Mouse (Mus musculus) neural tube, embryonic 15.5 days (tissue): ENCODE data around the gene Slc5a4b. TPM values are rescaled to one million over a fixed set of nuclear protein-coding genes. Genes with fewer than 3 reads are reported as not detected.

Experiments
- ATAC-seq: fragments of 200-750 bp; cut with Nextera tagmentation; 2 replicates; pipeline ENCODE4 v1.8.0; 2017; ENCODE audit warnings: mild to moderate bottlenecking, moderate TSS enrichment, moderate library complexity; ENCODE audit not compliant: low FRiP score
- H3K27ac ChIP-seq: fragments of 300-500 bp; sonication (generic); replicated peaks from 2 replicates; pipeline ENCODE4 v1.5.1; 2015; ENCODE audit warnings: mild to moderate bottlenecking, inconsistent platforms
- H3K27me3 ChIP-seq: fragments of 300-500 bp; sonication (generic); replicated peaks from 2 replicates; pipeline ENCODE4 v1.6.1; 2015; ENCODE audit warnings: inconsistent platforms
- H3K36me3 ChIP-seq: fragments of 300-500 bp; sonication (generic); 2 replicates; pipeline ENCODE4 v1.6.1; 2015; ENCODE audit warnings: inconsistent platforms
- H3K4me1 ChIP-seq: fragments of 300-500 bp; sonication (generic); 2 replicates; pipeline ENCODE4 v1.6.1; 2015; ENCODE audit warnings: inconsistent platforms
- H3K4me2 ChIP-seq: fragments of 300-500 bp; sonication (generic); 2 replicates; pipeline ENCODE4 v1.6.1; 2015; ENCODE audit warnings: inconsistent platforms, mild to moderate bottlenecking, moderate library complexity
- H3K4me3 ChIP-seq: fragments of 300-500 bp; sonication (generic); replicated peaks from 2 replicates; pipeline ENCODE4 v1.5.1; 2015; ENCODE audit warnings: mild to moderate bottlenecking, inconsistent platforms
- H3K9ac ChIP-seq: fragments of 300-500 bp; sonication (generic); replicated peaks from 2 replicates; pipeline ENCODE4 v1.6.1; 2015; ENCODE audit warnings: mild to moderate bottlenecking, inconsistent platforms
- H3K9me3 ChIP-seq: fragments of 300-500 bp; sonication (generic); replicated peaks from 2 replicates; pipeline ENCODE4 v1.6.1; 2016; ENCODE audit warnings: inconsistent platforms
- WGBS: fragments of 180-500 bp; shearing (Covaris S2); methylation state at CpG from one replicate; pipeline ENCODE4 v1.1.7; 2015; ENCODE audit warnings: mixed read lengths; 5-methylcytosine and 5-hydroxymethylcytosine counted together
- polyA plus RNA-seq: library from polyadenylated mRNA; unstranded; fragments of >200 nt; fragmentation: Nextera tagmentation; extraction: Ambion mirVana; gene quantifications from 2 replicates; pipeline ENCODE4 v1.2.1, GENCODE M21; 2015

Gene Slc5a4b
- polyA plus RNA-seq, 1 experiment from 2014 or later = not detected

DNA sequence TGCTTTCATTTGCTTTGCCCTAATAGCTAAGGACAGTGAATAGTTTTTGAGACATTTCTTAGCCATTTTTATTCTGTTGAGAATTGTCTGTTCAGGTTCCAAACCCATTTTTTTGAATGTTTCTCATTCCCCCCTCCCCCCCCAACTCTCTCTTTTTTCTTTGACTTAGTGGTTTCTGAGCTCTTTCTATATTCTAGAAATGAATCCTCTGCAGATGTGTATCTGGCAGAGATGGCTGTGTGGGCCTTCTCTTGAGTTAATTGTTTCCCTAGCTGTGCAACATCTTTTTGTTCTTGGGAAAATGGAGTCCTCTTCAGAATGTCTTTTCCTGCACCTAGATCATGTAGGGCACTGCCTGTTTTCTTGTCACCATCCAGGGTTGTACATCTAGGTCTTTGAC lies 75.5 kb downstream of the Slc5a4b start:
- Histone ChIP-seq H3K27ac (no peak overlapping the region), H3K9ac (no peak overlapping the region), H3K4me1 (peaks cover 18% of the 10 kb centered on the region), H3K36me3 (peaks cover 43% of the 10 kb centered on the region), H3K9me3 (no peaks in the 10 kb centered on the region), H3K4me3 (no peak overlapping the region), H3K27me3 (no peaks in the 10 kb centered on the region), H3K4me2 (no peak overlapping the region)
- ATAC-seq = no peak

DNA sequence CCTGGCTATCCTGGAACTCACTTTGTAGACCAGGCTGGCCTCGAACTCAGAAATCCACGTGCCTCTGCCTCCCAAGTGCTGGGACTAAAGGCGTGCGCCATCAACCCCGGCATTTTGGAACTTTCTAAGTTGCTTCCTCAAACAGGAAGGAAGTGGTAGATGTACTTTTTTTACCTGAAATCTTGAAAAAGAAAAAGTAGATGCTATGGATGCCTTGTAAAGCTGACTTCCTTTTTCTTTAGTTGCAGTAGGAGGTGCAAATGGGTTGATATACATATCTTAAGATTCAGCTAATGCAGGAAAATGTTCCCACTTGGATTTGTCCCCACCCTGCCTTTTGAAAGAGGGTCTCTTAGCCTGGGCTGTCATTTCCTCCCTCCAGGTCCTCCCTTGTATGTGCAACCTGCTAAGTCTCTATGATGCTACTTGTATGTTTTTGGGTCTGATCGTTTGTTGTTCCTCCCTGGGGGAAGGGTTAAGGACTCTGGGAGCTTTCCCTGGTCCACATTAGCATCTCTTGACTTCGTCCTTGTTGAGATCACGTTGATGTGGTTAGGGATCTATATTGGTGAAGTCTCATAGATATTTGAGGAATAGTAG lies 76.7 kb downstream of the Slc5a4b start:
- peaks cover 18% of the 10 kb centered on the region for H3K4me1 ChIP-seq
- H3K36me3 ChIP-seq = peaks cover 32% of the 10 kb centered on the region
- ATAC-seq = no peak
- no peak overlapping the region for H3K27ac ChIP-seq
- H3K4me3 ChIP-seq = no peak overlapping the region
- 96% methylated on average over 8 of the region's 8 CpGs for WGBS
- H3K4me2 ChIP-seq = peak overlapping the region; percentile 80; the same call in 1 of the 2 replicates
- H3K9ac ChIP-seq = no peak overlapping the region
- no peaks in the 10 kb centered on the region for H3K27me3 ChIP-seq
- no peaks in the 10 kb centered on the region for H3K9me3 ChIP-seq

DNA sequence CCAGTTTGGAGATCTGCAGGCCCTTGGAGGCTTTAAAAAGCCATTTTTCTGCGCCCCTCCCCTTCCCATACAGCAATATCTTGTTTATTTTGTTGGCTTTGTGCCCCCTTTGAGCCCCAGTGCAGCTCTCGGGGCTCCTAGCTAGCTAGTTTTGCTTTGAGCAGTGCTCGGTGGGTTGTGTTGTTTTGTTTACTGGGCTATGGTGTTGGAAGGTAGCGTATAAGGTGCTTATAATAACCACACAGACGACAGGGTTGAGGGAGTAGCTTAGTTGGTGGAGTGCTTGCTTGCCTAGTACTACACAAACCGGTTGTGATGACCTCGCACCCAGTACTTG lies 77.7 kb downstream of the Slc5a4b start:
- peak overlapping the region; percentile 84 for H3K27ac ChIP-seq
- H3K4me3 ChIP-seq = peak overlapping the region; percentile 87
- peaks cover 21% of the 10 kb centered on the region for H3K36me3 ChIP-seq
- 21% methylated on average over 7 of the region's 7 CpGs for WGBS
- peak overlapping the region; percentile 67 for H3K9ac ChIP-seq
- H3K27me3 ChIP-seq = no peaks in the 10 kb centered on the region
- H3K4me2 ChIP-seq = peak overlapping the region; percentile 80
- 0 out of 2 replicates have a peak, but pooled peaks have one; percentile 15 for ATAC-seq
- H3K9me3 ChIP-seq = no peaks in the 10 kb centered on the region
- H3K4me1 ChIP-seq = peaks cover 18% of the 10 kb centered on the region

DNA sequence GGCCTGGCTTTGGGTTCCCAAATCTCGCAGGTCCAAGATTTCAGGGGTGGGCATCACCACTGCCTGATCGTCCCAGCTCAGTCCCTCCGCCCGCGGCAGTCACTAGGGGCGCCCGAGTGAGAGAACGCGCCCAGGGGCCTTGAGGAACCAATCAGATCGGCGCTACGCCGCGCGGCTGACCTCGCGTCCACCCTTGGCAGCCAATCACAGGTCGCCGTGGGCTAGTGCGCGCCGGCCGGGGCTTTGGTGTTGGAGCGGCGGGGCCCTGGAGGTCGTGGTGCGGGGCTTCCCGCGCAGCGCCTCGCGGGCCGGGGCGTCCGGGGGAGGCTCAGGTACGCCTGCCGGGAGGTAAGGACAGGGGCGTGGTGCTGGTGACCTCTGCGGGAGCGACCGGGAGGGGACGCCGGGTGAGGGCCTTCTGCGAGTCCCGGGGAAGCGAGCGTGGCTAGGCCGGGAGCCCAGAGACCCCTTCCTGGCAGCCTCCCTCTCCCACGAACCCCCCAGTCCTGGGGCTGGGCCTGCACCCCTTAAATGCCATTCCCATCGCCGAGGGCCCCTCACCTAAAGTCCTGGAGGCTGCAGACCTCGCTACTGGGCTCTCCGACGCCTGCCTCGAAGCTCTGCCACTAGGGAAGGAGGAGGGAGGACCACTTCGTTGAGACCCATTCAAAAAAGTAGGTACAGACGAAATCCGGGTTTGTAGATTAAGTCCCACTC lies 78.2 kb downstream of the Slc5a4b start, which contains the start of gene Zfp280b:
TSS of gene Zfp280b (plus strand) at position 249 of the 717 bp plus-strand sequence.
- H3K36me3 ChIP-seq = peaks cover 16% of the 10 kb centered on the region
- peak within 1 kb of the TSS; percentile 87 for H3K4me3 ChIP-seq
- H3K27me3 ChIP-seq = no peaks in the 10 kb centered on the region
- ATAC-seq = peak; percentile 99
- under 1% methylated on average over 58 of the region's 58 CpGs for WGBS
- H3K4me2 ChIP-seq = peak within 1 kb of the TSS; percentile 80
- H3K9me3 ChIP-seq = no peaks in the 10 kb centered on the region
- H3K9ac ChIP-seq = peak within 1 kb of the TSS; percentile 67
- H3K4me1 ChIP-seq = peaks cover 18% of the 10 kb centered on the region
- peak within 1 kb of the TSS; percentile 84 for H3K27ac ChIP-seq

DNA sequence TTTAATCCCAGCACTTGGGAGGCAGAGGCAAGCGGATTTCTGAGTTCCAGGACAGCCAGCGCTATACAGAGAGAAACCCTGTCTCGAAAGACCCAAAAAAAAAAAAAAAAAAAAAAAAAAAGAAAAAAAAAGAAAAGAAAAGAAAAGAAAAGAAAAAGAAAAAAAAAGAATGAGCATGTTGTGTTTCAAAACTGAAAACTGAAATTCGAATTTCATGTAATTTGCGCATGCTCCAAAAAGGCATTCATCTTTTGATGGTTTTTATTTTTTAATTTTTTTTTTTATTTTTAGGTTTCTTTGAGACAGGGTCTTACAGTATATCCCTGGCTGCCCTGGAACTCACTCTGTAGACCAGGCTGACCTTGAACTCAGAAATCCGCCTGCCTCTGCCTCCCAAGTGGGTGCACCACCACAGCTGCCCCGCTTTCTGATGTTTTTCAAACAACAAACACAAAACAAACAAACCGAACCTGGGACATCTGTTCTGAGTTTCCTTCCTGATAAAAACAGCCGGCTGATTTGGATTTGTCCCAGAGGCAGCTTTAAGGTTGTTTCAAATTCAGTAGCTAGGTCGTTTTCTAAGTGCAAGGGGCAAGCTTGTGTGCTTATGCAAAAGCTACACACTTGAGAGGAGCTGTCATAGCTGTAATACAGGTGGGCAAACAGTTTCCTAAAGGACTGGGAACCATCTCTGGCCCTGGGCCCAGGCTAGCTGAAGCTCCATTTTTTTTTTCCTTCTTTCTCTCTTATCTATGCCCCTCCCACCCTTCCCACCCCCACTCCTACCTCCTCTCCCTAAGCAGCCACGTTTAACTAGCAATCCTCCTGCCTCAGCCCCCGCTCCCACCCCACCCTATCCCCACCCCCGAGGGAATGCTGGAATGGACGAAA lies 79.0 kb downstream of the Slc5a4b start:
- peak; percentile 65 for ATAC-seq
- H3K36me3 ChIP-seq = peaks cover 8% of the 10 kb centered on the region
- H3K9ac ChIP-seq = peak overlapping the region; percentile 67
- H3K4me1 ChIP-seq = peaks cover 18% of the 10 kb centered on the region
- peak overlapping the region; percentile 87 for H3K4me3 ChIP-seq
- no peaks in the 10 kb centered on the region for H3K27me3 ChIP-seq
- peak overlapping the region; percentile 84 for H3K27ac ChIP-seq
- H3K4me2 ChIP-seq = peak overlapping the region; percentile 80
- WGBS = 56% methylated on average over 14 of the region's 14 CpGs
- H3K9me3 ChIP-seq = no peaks in the 10 kb centered on the region

DNA sequence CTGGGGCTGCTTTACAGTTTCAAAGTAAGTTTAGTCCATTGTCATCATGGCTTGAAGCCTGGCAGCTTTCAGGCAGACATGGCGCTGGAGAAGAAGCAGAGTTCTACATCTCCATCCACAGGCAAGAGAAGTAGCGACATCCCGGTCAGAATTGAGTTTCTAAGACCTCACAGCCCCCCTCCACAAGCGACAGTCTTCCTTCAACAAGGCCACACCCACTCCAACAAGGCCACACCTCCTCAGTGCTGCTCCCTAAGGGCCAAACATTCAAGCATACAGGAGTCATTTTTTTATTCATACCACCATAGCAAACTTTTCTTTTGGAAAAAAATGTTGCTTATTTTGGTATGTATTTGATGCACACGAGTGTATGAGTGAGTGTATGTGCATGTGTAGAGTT lies 80.3 kb downstream of the Slc5a4b start:
- no peak for ATAC-seq
- no peak overlapping the region for H3K9ac ChIP-seq
- 73% methylated on average over 5 of the region's 5 CpGs for WGBS

DNA sequence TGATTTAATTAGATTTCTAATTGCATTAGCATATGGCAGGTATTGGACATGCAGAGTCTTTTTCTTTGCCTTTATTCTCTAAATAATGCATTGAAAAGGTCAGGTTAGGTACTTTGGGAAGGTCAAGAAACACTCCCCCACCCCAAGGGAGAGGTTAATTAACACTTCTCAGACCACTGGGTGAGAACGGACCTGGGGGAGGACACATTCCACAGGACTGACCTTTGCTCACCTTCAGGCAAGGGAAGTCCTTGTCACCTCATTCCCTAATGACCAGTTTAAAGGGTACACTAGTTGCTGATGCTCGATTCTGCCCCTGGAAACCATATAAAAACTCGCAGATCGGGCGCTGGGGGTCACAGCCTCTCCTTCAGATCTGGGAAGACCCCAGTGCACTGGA lies 81.5 kb downstream of the Slc5a4b start:
- peaks cover 17% of the 10 kb centered on the region for H3K4me1 ChIP-seq
- H3K27me3 ChIP-seq = no peaks in the 10 kb centered on the region
- H3K4me3 ChIP-seq = no peak overlapping the region
- H3K9me3 ChIP-seq = no peaks in the 10 kb centered on the region
- WGBS = 81% methylated on average over 5 of the region's 5 CpGs
- no peak for ATAC-seq
- no peak overlapping the region for H3K9ac ChIP-seq
- H3K36me3 ChIP-seq = no peaks in the 10 kb centered on the region
- H3K27ac ChIP-seq = no peak overlapping the region
- H3K4me2 ChIP-seq = no peak overlapping the region

More for the DNA sequence above, 80.3 kb downstream of the Slc5a4b start:
- Histone ChIP-seq H3K36me3 (peaks cover 5% of the 10 kb centered on the region), H3K4me3 (no peak overlapping the region), H3K9me3 (no peaks in the 10 kb centered on the region), H3K4me1 (peaks cover 18% of the 10 kb centered on the region), H3K27ac (no peak overlapping the region), H3K4me2 (no peak overlapping the region), H3K27me3 (no peaks in the 10 kb centered on the region)

DNA sequence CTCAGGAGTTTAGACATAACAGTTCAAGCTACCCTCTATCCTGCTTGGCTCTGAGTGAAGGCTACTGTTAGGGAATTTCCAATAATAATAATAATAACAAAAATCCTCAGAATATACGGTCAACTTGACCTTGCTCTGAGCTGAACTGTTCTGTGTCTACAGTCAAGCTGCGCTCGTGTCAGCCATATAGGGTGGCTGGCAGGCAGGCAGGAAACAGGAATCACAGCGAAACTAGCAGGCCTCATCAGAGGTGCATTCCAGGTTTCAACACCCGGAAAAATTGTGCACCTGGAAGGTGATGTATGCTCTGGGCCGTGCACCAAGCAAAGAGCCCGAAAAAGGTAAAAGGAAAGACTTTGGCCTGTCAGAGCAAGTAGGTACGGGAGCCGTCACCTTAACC lies 82.4 kb downstream of the Slc5a4b start:
- no peaks in the 10 kb centered on the region for H3K36me3 ChIP-seq
- 79% methylated on average over 9 of the region's 9 CpGs for WGBS
- no peaks in the 10 kb centered on the region for H3K9me3 ChIP-seq
- H3K4me2 ChIP-seq = no peak overlapping the region
- ATAC-seq = no peak
- H3K9ac ChIP-seq = no peak overlapping the region
- H3K4me3 ChIP-seq = no peak overlapping the region
- H3K27me3 ChIP-seq = no peaks in the 10 kb centered on the region
- no peak overlapping the region for H3K27ac ChIP-seq
- peaks cover 9% of the 10 kb centered on the region for H3K4me1 ChIP-seq

DNA sequence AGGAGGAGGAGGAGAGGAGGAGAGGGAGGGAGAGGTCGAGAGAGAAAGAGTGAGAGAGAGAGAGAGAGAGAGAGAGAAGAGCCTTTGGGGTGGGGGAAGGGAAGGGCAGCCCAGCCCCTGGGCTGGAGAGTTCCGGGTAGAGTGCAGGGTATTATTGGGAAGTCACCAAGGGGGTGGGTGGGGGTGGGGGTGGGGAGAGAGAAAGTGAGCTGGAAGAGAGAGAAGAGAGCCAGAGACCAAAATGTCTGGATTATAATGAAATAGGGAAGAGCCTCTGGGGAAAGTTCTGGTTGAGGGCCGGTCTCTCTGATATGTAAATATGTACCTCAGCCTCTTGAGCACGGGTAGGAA lies 82.8 kb downstream of the Slc5a4b start:
- Histone ChIP-seq H3K27ac (no peak overlapping the region), H3K9ac (no peak overlapping the region), H3K36me3 (no peaks in the 10 kb centered on the region), H3K9me3 (no peaks in the 10 kb centered on the region), H3K4me3 (no peak overlapping the region), H3K27me3 (no peaks in the 10 kb centered on the region), H3K4me1 (peaks cover 5% of the 10 kb centered on the region; the same call in 1 of the 2 replicates), H3K4me2 (no peak overlapping the region)
- 31% methylated on average over 3 of the region's 4 CpGs for WGBS
- ATAC-seq = no peak

DNA sequence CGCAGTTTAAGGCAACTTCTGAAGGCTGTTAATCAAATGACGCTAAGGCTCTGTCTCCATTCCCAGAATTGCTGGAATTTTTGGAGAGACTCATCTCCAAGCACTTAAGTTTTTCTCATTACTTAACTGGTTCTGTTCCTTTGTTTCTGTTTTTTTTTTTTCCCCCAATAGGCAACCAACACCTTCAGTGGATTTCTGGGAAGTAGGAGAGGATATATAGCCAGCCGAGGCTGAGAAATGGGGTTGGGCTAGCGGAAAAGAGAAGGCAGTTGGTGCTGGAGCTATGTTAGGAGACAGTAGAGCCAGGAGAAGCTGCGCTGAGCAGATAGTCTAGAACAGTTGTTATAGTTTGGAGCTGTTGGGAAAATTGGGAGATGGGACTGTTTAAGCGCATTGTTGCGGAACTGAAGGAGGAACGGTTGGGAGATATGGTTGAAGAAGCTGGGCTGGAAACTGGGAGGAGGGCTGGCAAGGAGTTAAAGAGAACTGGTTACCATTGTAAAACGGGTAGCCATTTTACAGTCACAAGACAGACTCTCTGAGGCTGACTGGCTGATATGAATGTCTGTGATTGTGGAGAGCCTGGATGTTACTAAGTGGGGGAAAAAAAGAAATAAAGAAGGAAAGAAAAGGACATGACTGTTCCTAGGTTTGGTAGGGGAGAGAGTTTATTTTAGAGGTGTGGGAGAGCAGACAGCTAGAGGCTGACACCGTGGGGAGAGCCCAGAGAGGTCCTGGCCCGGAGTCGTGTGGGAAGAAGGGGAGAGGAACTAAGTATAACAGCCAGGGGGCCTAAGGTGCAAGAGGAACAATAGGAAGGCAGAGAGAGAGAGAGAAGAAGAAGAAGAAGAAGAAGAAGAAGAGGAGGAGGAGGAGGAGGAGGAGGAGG lies 83.4 kb downstream of the Slc5a4b start:
- Histone ChIP-seq H3K27me3 (no peaks in the 10 kb centered on the region), H3K4me1 (0 out of 2 replicates have a peak, but pooled peaks cover 4% of the 10 kb centered on the region), H3K36me3 (no peaks in the 10 kb centered on the region), H3K4me3 (no peak overlapping the region), H3K27ac (no peak overlapping the region), H3K9ac (no peak overlapping the region), H3K4me2 (no peak overlapping the region), H3K9me3 (no peaks in the 10 kb centered on the region)
- 66% methylated on average over 12 of the region's 12 CpGs for WGBS
- ATAC-seq = no peak
